Mouse (Mus musculus) right cerebral cortex, postnatal 10 days (tissue): ENCODE results near the gene Cylc2.

Experiments used
- DNase-seq, 2 experiments: peaks; one replicate each; pipeline ENCODE4 v3.0.0; 2021; ENCODE audit warnings: low spot score in 2 of 2

Gene Cylc2

DNA sequence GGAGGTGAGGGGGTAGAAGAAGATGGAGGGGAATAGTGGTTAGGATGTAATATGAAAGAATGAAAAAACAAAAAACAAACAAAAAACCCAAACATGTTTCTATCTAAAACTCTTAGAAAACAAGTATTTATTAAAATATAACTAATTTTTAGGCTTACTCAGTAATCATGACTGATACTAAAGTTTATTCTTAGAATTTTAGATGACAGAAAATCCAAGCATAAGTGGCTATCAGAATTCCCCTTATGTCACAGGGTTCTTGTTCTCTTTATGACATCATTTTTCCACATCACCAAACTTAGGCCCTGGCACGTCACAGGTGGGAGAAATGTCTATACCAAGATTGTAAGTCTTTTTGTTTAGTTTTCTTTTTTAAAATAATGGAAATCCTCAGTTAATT, at the start of gene Cylc2:
Cylc2 (plus strand) TSS at position 301 of the 400 bp plus-strand sequence.
- DNase-seq = no peak
